Comparison of ENCODE assay signal across 7 mouse cellular contexts in the genomic region with DNA sequence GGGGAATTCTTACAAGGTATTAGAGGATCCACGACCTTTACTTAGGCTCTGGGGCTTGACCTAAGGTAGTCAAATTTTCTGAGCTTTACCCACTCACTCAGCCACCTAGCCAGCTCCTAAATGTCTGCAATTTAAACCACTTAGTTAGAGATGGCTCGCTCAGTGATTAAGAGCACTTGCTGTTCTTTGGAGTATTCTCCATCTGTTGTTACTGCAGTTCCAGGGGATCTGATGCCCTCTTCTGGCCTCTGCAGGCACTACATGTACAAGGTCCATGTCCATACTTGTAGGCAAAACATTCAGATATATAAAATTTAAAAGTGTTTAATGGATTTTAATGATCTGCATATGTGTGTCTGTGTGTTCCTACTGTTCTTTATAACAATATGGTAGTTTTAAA. TPM values are rescaled to one million over a fixed set of nuclear protein-coding genes. Genes with fewer than 3 reads are reported as not detected.
A peak's percentile ranks its signal among the peaks of the same experiment; 100 is the strongest.
DNase-seq lines count a peak whose midpoint lies in the region; ATAC-seq and TF ChIP-seq lines count a peak whose summit lies in the region.

No protein-coding gene starts in this region.

- no peaks in the 10 kb centered on the region for H3K4me1 ChIP-seq in embryonic facial prominence, embryonic 14.5 days (ENCODE audit: control insufficient read depth, insufficient read depth, low read length)
- no peaks in the 10 kb centered on the region for H3K4me1 ChIP-seq in hindbrain, postnatal 0 days (ENCODE audit: insufficient read depth, low read length)

- no peak overlapping the region for H3K4me3 ChIP-seq in embryonic facial prominence, embryonic 14.5 days (ENCODE audit: low read depth, low read length)
- H3K4me3 ChIP-seq in hindbrain, postnatal 0 days (ENCODE audit: low read length): no peak overlapping the region

- DNase-seq in MN1 (ENCODE audit: low spot score): peak; percentile 67
- DNase-seq in adrenal gland, postnatal 36 days: peak; percentile 80 to 82
- DNase-seq in embryonic facial prominence, embryonic 14.5 days (ENCODE audit: low spot score): peak; percentile 52
- peak; percentile 71 for DNase-seq in hindbrain, postnatal 0 days (ENCODE audit: low spot score)
- peak; percentile 56 to 65 for DNase-seq in layer of hippocampus, postnatal 36 days
- DNase-seq in spleen, adult 12 weeks (ENCODE audit: low spot score): peak; percentile 29

- ATAC-seq in embryonic facial prominence, embryonic 14.5 days (ENCODE audit: low read depth): peak; percentile 34; the same call in 1 of the 2 replicates
- ATAC-seq in hindbrain, postnatal 0 days: peak; percentile 80
- peak; percentile 83 for ATAC-seq in megakaryocyte progenitor cell, adult 5-6 weeks (replicated peaks; ENCODE audit: poor library complexity)

- no peaks in the 10 kb centered on the region for H3K27me3 ChIP-seq in embryonic facial prominence, embryonic 14.5 days (replicated peaks; ENCODE audit: control insufficient read depth, insufficient read depth, low read length)
- no peaks in the 10 kb centered on the region for H3K27me3 ChIP-seq in hindbrain, postnatal 0 days (ENCODE audit: insufficient read depth, low read length)

- no peak overlapping the region; the same call in 1 of the 2 replicates for H3K27ac ChIP-seq in embryonic facial prominence, embryonic 14.5 days (replicated peaks; ENCODE audit: low read depth, low read length)
- no peak overlapping the region for H3K27ac ChIP-seq in hindbrain, postnatal 0 days

- 48% methylated on average over 2 of the region's 2 CpGs for WGBS in embryonic facial prominence, embryonic 14.5 days
- 43% methylated on average over 2 of the region's 2 CpGs for WGBS in hindbrain, postnatal 0 days

- H3K9me3 ChIP-seq in embryonic facial prominence, embryonic 14.5 days (ENCODE audit: control insufficient read depth, low read length): peaks cover 7% of the 10 kb centered on the region
- peaks cover 4% of the 10 kb centered on the region for H3K9me3 ChIP-seq in hindbrain, postnatal 0 days (ENCODE audit: low read length)

- no peaks in the 10 kb centered on the region for H3K36me3 ChIP-seq in embryonic facial prominence, embryonic 14.5 days (ENCODE audit: control insufficient read depth, insufficient read depth, low read length)
- H3K36me3 ChIP-seq in hindbrain, postnatal 0 days (ENCODE audit: insufficient read depth, low read length): no peaks in the 10 kb centered on the region

- peak; percentile 80 for TF ChIP-seq CTCF in hindbrain, postnatal 0 days (IDR thresholded peaks at IDR 0.05; ENCODE audit: low read depth)

- H3K4me2 ChIP-seq in embryonic facial prominence, embryonic 14.5 days (ENCODE audit: low read depth, low read length): no peak overlapping the region
- no peak overlapping the region for H3K4me2 ChIP-seq in hindbrain, postnatal 0 days (ENCODE audit: low read depth, low read length)

- H3K9ac ChIP-seq in embryonic facial prominence, embryonic 14.5 days (ENCODE audit: low read depth, low read length): no peak overlapping the region
- H3K9ac ChIP-seq in hindbrain, postnatal 0 days (replicated peaks; ENCODE audit: low read length): no peak overlapping the region

RNA-seq across cellular contexts. Expression of a gene that starts 24.3 kb away (rescaled TPM):
- 1 to 10 TPM; 6.1 to 7.2 TPM for total RNA-seq in adrenal gland, postnatal 36 days (2021)
- 13.8 TPM in 2 replicates for polyA plus RNA-seq in embryonic facial prominence, embryonic 14.5 days (2014; fragmentation: Nextera tagmentation; extraction: Ambion mirVana)
- total RNA-seq in hindbrain, postnatal 0 days (2014; rRNA removed): 10.1 and 10.4 TPM in 2 replicates
- 20.5 and 20.6 TPM in 2 replicates for polyA plus RNA-seq in hindbrain, postnatal 0 days (2015; fragmentation: Nextera tagmentation; extraction: Ambion mirVana)
- total RNA-seq in layer of hippocampus, postnatal 36 days (2021): 1 to 10 TPM; 6.8 to 7.1 TPM
- 5.1 and 5.8 TPM in 2 replicates for total RNA-seq in megakaryocyte progenitor cell, adult 5-6 weeks (2015)
- 9.1 and 10.8 TPM in 2 replicates for total RNA-seq in megakaryocyte progenitor cell, adult 5-6 weeks (2017)

RNA-seq across cellular contexts. Expression of a gene that starts 41.6 kb away (rescaled TPM):
- total RNA-seq in adrenal gland, postnatal 36 days (2021): 10 to 100 TPM; 39.7 to 51.0 TPM
- 27.0 and 29.5 TPM in 2 replicates for polyA plus RNA-seq in embryonic facial prominence, embryonic 14.5 days (2014; fragmentation: Nextera tagmentation; extraction: Ambion mirVana)
- 5.7 and 8.2 TPM in 2 replicates for total RNA-seq in hindbrain, postnatal 0 days (2014; rRNA removed)
- 14.2 and 14.4 TPM in 2 replicates for polyA plus RNA-seq in hindbrain, postnatal 0 days (2015; fragmentation: Nextera tagmentation; extraction: Ambion mirVana)
- total RNA-seq in layer of hippocampus, postnatal 36 days (2021): 1 to 10 TPM; 5.0 to 6.6 TPM
- total RNA-seq in megakaryocyte progenitor cell, adult 5-6 weeks (2015): 0.15 and 0.44 TPM in 2 replicates
- 0.68 TPM in 1 of 2 replicates, not detected in the other for total RNA-seq in megakaryocyte progenitor cell, adult 5-6 weeks (2017)

RNA-seq across cellular contexts. Expression of a gene that starts 56.1 kb away (rescaled TPM):
- total RNA-seq in adrenal gland, postnatal 36 days (2021): not detected
- not detected in 2 replicates for polyA plus RNA-seq in embryonic facial prominence, embryonic 14.5 days (2014; fragmentation: Nextera tagmentation; extraction: Ambion mirVana)
- not detected in 2 replicates for total RNA-seq in hindbrain, postnatal 0 days (2014; rRNA removed)
- polyA plus RNA-seq in hindbrain, postnatal 0 days (2015; fragmentation: Nextera tagmentation; extraction: Ambion mirVana): not detected in 2 replicates
- total RNA-seq in layer of hippocampus, postnatal 36 days (2021): not detected
- total RNA-seq in megakaryocyte progenitor cell, adult 5-6 weeks (2015): not detected in 2 replicates
- total RNA-seq in megakaryocyte progenitor cell, adult 5-6 weeks (2017): not detected in 2 replicates

Comparison
In these comparisons a context has a peak if more than half of its experiments do, and no peak if none do; other contexts are left out.
1. DNase-seq: peak in every context shown above with its lines; median percentile 81 in adrenal gland, postnatal 36 days; 71 in hindbrain, postnatal 0 days; 67 in MN1; 60 in layer of hippocampus, postnatal 36 days; 52 in embryonic facial prominence, embryonic 14.5 days; 29 in spleen, adult 12 weeks.